Mouse (Mus musculus) ZHBTc4 (cell line): Measurements from ENCODE around the gene Trpv1.

ENCODE experiments used
- DNase-seq: peaks from one replicate; pipeline ENCODE4 v3.0.0-alpha.2; 2011; ENCODE audit warnings: low read depth, low spot score

Trpv1 gene

DNA sequence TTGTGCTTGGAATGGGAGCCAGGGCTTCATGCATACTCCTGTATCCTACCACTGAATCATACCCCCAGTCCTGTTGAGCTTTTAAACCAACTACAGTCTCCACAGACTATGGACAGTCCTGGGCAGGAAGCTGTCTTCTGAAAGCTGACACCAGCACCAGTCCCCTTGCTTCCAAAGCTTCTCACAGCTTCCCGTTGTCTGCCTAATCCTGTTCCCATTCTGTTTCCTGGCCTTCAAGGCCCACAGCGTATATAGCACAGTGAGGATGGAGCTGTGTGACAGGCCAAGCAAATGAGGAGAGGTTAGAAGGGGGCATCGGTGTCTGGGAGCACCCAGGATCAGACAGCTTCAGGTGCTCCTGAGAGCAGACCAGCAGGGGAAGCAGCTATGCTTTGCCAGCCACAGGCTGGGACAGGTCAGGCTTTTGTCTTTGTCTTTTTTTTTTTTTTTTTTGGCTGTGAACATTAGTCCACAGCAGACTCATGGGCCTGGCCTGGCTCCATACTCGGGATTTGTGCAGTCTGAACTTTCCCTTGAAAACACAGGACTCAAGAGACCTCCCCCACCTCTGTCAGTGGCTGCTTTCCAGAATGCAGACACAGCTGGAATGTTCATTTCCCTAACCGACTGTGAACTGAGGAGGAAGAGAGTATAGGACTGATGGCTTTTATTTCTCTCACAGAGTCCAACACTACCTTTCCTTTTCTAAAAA is 2.1 kb downstream of the Trpv1 start:
- no peak for DNase-seq

DNA sequence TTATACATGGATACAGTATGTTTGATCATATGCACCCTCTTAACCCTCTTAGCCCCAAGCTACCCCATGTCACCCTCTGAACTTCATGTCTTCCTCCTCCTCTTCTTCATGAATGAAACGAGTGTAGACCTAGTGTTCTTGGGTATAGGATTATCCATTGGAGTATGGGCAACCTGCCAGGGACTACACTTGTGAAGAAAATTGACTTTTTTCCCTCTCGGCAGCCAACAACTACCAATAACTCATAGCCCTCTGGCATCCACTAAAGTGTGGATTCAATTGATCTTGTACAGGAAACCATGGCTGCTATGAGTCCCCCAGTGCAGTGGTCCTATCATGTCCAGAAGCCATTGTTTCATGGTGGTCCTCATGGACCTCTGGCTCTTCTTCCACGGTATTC is 2.6 kb downstream of the Trpv1 start:
- no peak for DNase-seq

DNA sequence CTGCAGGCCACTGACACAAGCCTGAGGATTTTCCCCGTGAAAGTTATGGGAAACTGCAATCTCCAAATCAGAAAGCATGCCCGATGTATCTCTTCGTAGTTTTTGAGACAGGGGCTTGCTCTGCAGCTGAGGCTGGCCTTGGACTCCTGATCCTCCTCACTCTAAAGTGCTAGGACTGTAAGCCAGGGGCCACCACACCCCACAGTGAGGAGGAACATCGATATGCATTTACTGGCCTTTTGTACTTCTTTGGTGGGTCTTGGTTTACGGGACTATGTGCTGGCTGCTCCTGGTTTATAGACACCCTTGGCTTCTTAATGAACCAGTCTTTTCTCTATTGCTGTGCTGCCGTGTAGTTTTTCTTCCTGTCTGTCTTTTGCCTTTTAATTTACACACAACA is 8.1 kb downstream of the Trpv1 start:
- DNase-seq: no peak

DNA sequence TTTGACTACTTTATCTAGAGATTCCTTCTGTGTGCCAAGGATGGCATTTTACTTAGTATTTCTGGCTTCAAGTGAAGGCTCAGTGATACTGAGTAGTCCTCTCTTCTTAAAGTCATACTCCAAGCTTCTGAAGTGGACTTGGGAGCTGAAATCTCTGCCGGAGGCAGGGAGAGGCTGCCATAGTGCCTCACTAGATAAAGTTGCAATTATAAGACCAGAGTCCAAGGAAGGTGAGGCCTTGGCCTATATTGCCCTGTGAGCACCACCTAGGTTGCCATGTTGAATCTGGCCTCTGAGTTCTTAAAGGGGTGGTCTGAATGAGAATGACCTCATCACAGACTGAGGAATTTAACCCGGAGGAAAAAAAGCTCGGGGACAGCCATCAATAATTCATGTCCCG is 8.7 kb downstream of the Trpv1 start:
- no peak for DNase-seq

- peak; percentile 44 for DNase-seq
Measured at GRCm38 (mm10) chr11:73257362-73257945, 23.4 kb downstream of the Trpv1 start.

- DNase-seq: no peak
Measured at GRCm38 (mm10) chr11:73258664-73259063, 24.6 kb downstream of the Trpv1 start.

GRCm38 (mm10) chr11:73260457-73260856 is 26.4 kb downstream of the Trpv1 start:
- no peak for DNase-seq

- DNase-seq: no peak
Measured at GRCm38 (mm10) chr11:73261385-73261784, 27.3 kb downstream of the Trpv1 start.

DNA sequence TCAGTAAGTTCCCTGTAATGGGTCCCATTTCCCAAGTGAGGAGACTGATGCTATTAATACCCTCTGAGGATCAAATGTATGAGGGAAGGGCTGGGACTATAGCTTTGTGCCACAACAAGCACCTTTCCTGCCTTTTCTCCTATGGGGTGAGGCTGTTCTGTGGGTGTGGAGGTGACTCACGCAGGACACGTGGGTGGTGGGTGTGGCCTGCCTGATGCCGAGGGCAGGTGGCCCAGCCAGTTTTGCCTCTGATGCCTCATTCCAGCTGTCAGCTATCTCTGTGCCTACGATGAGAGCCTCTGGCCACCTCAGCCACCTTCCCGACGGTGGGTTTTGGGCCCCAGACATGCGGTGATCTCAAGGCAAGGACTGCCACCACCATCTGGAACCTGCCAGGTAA is 33.2 kb downstream of the Trpv1 start, which contains the start of gene Trpv3:
Gene Trpv3, plus strand, starts transcription at position 122 of the 400 bp plus-strand sequence.
- DNase-seq: no peak

DNA sequence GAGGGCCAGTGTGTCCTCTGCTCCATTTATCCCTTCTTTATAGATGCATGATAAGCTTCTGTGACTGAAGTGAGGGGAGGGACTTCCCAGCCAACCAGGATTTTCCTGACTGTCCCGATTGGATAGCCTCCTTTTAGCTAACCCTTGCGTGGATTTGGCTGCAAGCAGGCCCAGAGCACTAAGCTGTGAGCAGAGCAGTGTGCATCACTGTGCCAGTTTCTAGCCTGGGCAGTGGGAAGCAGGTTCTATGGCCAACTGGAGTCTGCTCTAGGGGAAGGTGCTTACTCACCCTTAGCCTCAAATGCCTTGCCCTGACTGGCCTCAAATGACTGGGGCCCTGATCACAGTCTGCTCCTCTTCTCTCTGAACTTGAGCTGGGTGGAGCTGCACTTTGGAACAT is 40.7 kb downstream of the Trpv1 start:
- no peak for DNase-seq

- no peak for DNase-seq
Measured at GRCm38 (mm10) chr11:73280710-73281109, 46.6 kb downstream of the Trpv1 start.

DNA sequence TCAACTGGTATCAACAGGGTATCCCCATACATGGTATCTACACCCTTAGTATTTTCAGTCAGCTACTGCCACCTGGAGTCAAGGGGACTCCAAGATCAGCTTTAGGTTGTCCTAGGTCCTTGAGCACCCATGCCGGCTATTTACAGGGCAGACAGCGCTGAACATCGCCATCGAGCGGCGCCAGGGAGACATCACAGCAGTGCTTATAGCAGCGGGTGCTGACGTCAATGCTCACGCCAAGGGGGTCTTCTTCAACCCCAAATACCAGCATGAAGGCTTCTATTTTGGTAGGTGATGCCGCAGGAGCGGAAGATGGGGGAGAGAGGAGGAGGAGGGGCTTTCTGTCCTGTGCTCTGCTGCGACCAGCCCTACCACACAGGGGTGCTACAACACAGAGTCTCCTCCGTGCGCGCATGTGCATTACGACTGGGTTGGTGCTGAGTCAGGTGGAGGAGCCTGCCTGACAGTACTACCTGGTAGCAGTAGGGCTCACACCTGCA is 47.5 kb downstream of the Trpv1 start:
- peak; percentile 86 for DNase-seq

GRCm38 (mm10) chr11:73283369-73283768 is 49.3 kb downstream of the Trpv1 start:
- no peak for DNase-seq

- DNase-seq: no peak
Measured at GRCm38 (mm10) chr11:73283926-73284325, 49.8 kb downstream of the Trpv1 start.

- no peak for DNase-seq
Measured at GRCm38 (mm10) chr11:73284351-73284750, 50.3 kb downstream of the Trpv1 start.

DNA sequence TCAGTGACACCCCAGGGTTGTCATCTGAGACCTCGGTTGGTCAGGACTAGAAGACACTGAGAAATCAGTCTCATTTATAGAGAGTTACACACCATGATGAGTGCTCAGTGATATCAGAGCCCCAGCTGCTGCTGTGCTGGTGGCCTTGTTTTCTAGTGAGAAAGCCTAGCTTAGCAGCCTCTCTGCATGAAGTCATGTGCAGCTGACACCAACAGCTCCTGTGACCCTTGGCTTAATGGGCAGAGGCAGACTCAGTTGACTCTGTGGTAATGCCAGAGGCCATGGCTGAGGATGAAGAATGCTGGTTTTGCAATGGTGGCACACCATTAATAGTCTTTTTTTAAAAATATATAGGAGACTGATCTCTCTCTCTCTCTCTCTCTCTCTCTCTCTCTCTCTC is 55.5 kb downstream of the Trpv1 start:
- DNase-seq: no peak

- no peak for DNase-seq
Measured at GRCm38 (mm10) chr11:73303123-73303522, 69.0 kb downstream of the Trpv1 start.
